Mouse (Mus musculus) limb, embryonic 13.5 days (tissue): ENCODE measurements at regions not wholly inside any gene's neighbourhood (a gene's known extent, or its start where the extent isn't known, plus 50 kb on each side); places are given as distances from the start of the nearest gene placed in this dataset.

Source experiments
- ATAC-seq: fragments of 200-750 bp; cut with Nextera tagmentation; 2 replicates; pipeline ENCODE4 v1.8.0; 2017; ENCODE audit warnings: low read depth, moderate number of reproducible peaks, moderate TSS enrichment; ENCODE audit not compliant: low FRiP score
- H3K27ac ChIP-seq: fragments of 300-500 bp; sonication (generic); 2 replicates; pipeline ENCODE4 v1.5.1; 2015; ENCODE audit warnings: inconsistent platforms, mild to moderate bottlenecking, moderate library complexity
- H3K27me3 ChIP-seq: fragments of 300-500 bp; sonication (generic); 2 replicates; pipeline ENCODE4 v1.6.1; 2015; ENCODE audit warnings: mild to moderate bottlenecking, inconsistent platforms
- H3K36me3 ChIP-seq: fragments of 300-500 bp; sonication (generic); 2 replicates; pipeline ENCODE4 v1.6.1; 2015; ENCODE audit warnings: inconsistent platforms, mild to moderate bottlenecking, moderate library complexity
- H3K4me1 ChIP-seq: fragments of 300-500 bp; sonication (generic); 2 replicates; pipeline ENCODE4 v1.6.1; 2015; ENCODE audit warnings: inconsistent platforms
- H3K4me2 ChIP-seq: fragments of 300-500 bp; sonication (generic); replicated peaks from 2 replicates; pipeline ENCODE4 v1.6.1; 2015; ENCODE audit warnings: inconsistent platforms, mild to moderate bottlenecking, moderate library complexity
- H3K4me3 ChIP-seq: fragments of 300-500 bp; sonication (generic); 2 replicates; pipeline ENCODE4 v1.5.1; 2015; ENCODE audit warnings: moderate library complexity, mild to moderate bottlenecking, inconsistent platforms
- H3K9ac ChIP-seq: fragments of 300-500 bp; sonication (generic); 2 replicates; pipeline ENCODE4 v1.6.1; 2015; ENCODE audit warnings: mild to moderate bottlenecking, inconsistent platforms
- H3K9me3 ChIP-seq: fragments of 300-500 bp; sonication (generic); 2 replicates; pipeline ENCODE4 v1.6.1; 2016; ENCODE audit warnings: inconsistent platforms
- WGBS: fragments of 180-500 bp; shearing (Covaris S2); methylation state at CpG from one replicate; pipeline ENCODE4 v1.1.7; 2015; 5-methylcytosine and 5-hydroxymethylcytosine counted together

DNA sequence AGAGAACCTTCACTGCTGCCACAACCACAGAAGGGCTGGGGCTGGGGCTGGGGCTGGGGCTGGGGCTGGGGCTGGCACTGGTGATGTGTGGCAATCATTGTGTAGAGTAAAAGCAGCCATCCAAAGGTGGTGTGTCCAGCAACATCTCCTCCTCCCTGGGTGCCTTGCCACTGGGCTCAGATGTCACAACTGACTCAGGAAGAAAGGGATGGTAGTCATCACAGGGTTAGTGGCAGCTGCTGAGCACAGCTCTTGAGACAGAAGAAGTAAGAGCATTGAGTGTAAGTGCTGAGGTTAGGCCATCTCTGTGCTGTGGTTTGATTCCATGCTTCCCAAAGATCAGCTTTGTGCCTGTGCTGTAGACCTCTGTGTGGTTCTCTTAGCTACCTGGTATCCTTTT, 53.4 kb upstream of the Mef2a start:
- Histone ChIP-seq H3K9ac (no peak overlapping the region), H3K36me3 (no peaks in the 10 kb centered on the region), H3K4me3 (no peak overlapping the region), H3K9me3 (no peaks in the 10 kb centered on the region), H3K27me3 (no peaks in the 10 kb centered on the region), H3K27ac (no peak overlapping the region), H3K4me2 (no peak overlapping the region), H3K4me1 (peaks cover 12% of the 10 kb centered on the region)
- no peak for ATAC-seq

GRCm38 (mm10) chr7:67425581-67425980, 52.9 kb upstream of the Mef2a start:
- Histone ChIP-seq H3K27me3 (no peaks in the 10 kb centered on the region), H3K4me3 (no peak overlapping the region), H3K4me1 (peaks cover 14% of the 10 kb centered on the region), H3K36me3 (no peaks in the 10 kb centered on the region), H3K9me3 (no peaks in the 10 kb centered on the region), H3K9ac (no peak overlapping the region), H3K4me2 (no peak overlapping the region), H3K27ac (no peak overlapping the region)
- 61% methylated on average over 1 of the region's 1 CpGs for WGBS
- ATAC-seq = no peak

DNA sequence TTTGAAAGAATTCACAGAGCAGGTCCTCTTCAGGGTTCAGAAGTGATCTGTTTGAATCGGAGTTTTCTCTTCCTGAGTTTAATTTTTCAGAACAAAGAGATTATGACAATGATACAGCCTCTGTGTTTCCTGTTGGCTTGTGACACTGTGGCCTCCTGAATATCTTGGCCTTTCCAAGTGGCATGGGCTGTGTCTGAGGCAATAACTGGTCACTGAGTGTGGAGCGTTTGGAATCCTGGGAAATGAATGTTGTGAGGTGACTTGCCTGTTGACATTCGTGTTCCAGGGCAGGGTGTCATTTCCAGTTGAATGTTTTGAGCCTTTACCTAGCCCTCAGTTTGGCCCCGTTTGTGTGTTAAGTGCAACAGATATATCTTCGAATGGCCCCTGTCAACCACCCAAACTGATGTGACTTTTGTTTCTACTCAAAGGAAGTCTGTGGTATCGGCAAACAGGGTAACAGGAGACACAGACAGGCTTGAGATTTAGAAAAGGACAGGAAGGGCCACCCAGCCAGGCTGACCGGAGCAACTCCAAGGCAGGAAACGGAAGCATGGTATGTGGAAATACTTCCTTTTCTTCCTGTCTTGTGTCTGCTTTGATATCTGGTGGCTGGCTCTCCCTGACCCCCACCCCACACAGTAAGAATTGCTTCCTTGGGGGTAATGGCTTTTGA, 52.3 kb upstream of the Mef2a start:
- no peaks in the 10 kb centered on the region for H3K9me3 ChIP-seq
- no peak overlapping the region for H3K4me2 ChIP-seq
- 72% methylated on average over 8 of the region's 8 CpGs for WGBS
- no peak overlapping the region for H3K9ac ChIP-seq
- ATAC-seq = no peak
- no peaks in the 10 kb centered on the region for H3K36me3 ChIP-seq
- H3K27ac ChIP-seq = no peak overlapping the region
- no peaks in the 10 kb centered on the region for H3K27me3 ChIP-seq
- H3K4me1 ChIP-seq = peaks cover 14% of the 10 kb centered on the region
- H3K4me3 ChIP-seq = no peak overlapping the region
